In the genomic region with DNA sequence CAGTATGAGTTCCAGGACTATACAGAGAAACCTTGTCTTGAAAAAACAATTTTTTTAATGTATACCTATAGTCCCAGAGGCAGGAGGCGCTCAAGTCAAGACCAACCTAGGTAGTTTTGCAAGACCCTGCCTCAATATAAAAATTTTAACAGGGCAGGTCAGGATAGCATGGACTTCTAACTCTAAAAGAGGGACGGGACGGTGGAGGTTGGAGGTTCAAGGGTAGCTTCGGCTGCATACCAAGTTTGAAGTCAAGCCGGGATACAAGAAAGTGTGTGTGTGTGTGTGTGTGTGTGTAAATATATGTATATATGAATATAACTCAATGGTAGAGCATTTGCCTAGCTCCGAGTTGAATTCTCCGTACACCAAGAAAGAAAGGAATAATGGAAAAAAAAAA, we compare ENCODE assay signal across 22 mouse cellular contexts. TPM values are rescaled to one million over a fixed set of nuclear protein-coding genes. Genes with fewer than 3 reads are reported as not detected.
DNase-seq lines count a peak whose midpoint lies in the region; ATAC-seq and TF ChIP-seq lines count a peak whose summit lies in the region.
"Had no signal": no experiment of that assay in that cellular context is flagged by ENCODE, and none has a peak within 500 bp of the region (broad histone marks: within the 10 kb centered on the region; RNA-seq: fewer than 3 reads in every experiment).

No protein-coding gene starts in this region.

- peak overlapping the region; percentile 9; the same call in 1 of the 2 replicates for H3K4me3 ChIP-seq in heart, embryonic 13.5 days
- no peak overlapping the region for H3K4me3 ChIP-seq in heart, embryonic 12.5 days
- H3K4me3 ChIP-seq in ES-Bruce4 (ENCODE audit: low read depth, low read length), result peak overlapping the region; percentile 60
- peak overlapping the region; percentile 50 for H3K4me3 ChIP-seq in limb, embryonic 10.5 days
- H3K4me3 ChIP-seq in layer of hippocampus, adult 2 months, result no peak overlapping the region
- H3K4me3 ChIP-seq: embryonic facial prominence, embryonic 15.5 days; forebrain, embryonic 13.5 days; lung, embryonic 15.5 days had no signal

- TF ChIP-seq CTCF in ES-Bruce4 (IDR thresholded peaks at IDR 0.05; ENCODE audit: low read depth, low read length), result no peak
- no peak for TF ChIP-seq CTCF in layer of hippocampus, adult 2 months (conservative IDR thresholded peaks at IDR 0.05)

- no peaks in the 10 kb centered on the region for H3K36me3 ChIP-seq in heart, embryonic 13.5 days
- no peaks in the 10 kb centered on the region for H3K36me3 ChIP-seq in heart, embryonic 12.5 days
- no peaks in the 10 kb centered on the region for H3K36me3 ChIP-seq in ES-Bruce4 (ENCODE audit: control insufficient read depth, insufficient read depth, low read length, poor library complexity, severe bottlenecking)
- H3K36me3 ChIP-seq in limb, embryonic 10.5 days, result no peaks in the 10 kb centered on the region
- H3K36me3 ChIP-seq: embryonic facial prominence, embryonic 15.5 days; G1E; lung, embryonic 15.5 days had no signal

- no peaks in the 10 kb centered on the region for H3K9me3 ChIP-seq in heart, embryonic 13.5 days
- no peaks in the 10 kb centered on the region for H3K9me3 ChIP-seq in heart, embryonic 12.5 days (replicated peaks)
- H3K9me3 ChIP-seq in ES-Bruce4 (replicated peaks; ENCODE audit: control insufficient read depth, insufficient read depth, low read length, poor library complexity, severe bottlenecking), result no peaks in the 10 kb centered on the region; the same call in 1 of the 2 replicates
- H3K9me3 ChIP-seq in limb, embryonic 10.5 days (replicated peaks), result no peaks in the 10 kb centered on the region
- H3K9me3 ChIP-seq: embryonic facial prominence, embryonic 15.5 days; forebrain, embryonic 13.5 days; G1E; lung, embryonic 15.5 days had no signal

- TF ChIP-seq POLR2A in ES-Bruce4 (IDR thresholded peaks at IDR 0.05; ENCODE audit: insufficient read depth, low read length), result no peak

- no peak overlapping the region for H3K9ac ChIP-seq in heart, embryonic 13.5 days
- no peak overlapping the region for H3K9ac ChIP-seq in heart, embryonic 12.5 days
- peak overlapping the region; percentile 72 for H3K9ac ChIP-seq in ES-Bruce4 (ENCODE audit: low read depth, poor library complexity, severe bottlenecking)
- H3K9ac ChIP-seq: embryonic facial prominence, embryonic 15.5 days; forebrain, embryonic 13.5 days; lung, embryonic 15.5 days had no signal

- H3K4me2 ChIP-seq in heart, embryonic 13.5 days, result peak overlapping the region; percentile 64
- no peak overlapping the region for H3K4me2 ChIP-seq in heart, embryonic 12.5 days
- H3K4me2 ChIP-seq: embryonic facial prominence, embryonic 15.5 days had no signal

- H3K27ac ChIP-seq in heart, embryonic 13.5 days (replicated peaks), result no peak overlapping the region
- H3K27ac ChIP-seq in heart, embryonic 12.5 days (ENCODE audit: poor library complexity, severe bottlenecking), result no peak overlapping the region
- H3K27ac ChIP-seq in ES-Bruce4 (ENCODE audit: insufficient read depth, low read length), result no peak overlapping the region
- H3K27ac ChIP-seq in limb, embryonic 10.5 days, result no peak overlapping the region
- no peak overlapping the region for H3K27ac ChIP-seq in layer of hippocampus, adult 2 months
- H3K27ac ChIP-seq: embryonic facial prominence, embryonic 15.5 days; forebrain, embryonic 13.5 days; hindbrain, postnatal 0 days; lung, embryonic 15.5 days; macrophage had no signal

- peak; percentile 54 for DNase-seq in embryo, embryonic 10 days (ENCODE audit: low spot score)
- DNase-seq in embryo, embryonic 10.5 days (ENCODE audit: low spot score), result no peak
- DNase-seq in limb, embryonic 10.5 days (ENCODE audit: low spot score), result no peak
- DNase-seq in layer of hippocampus, adult 2 months (ENCODE audit: low spot score in 2 of 2), result no peak
- DNase-seq in lung, postnatal 4 days, result no peak
- DNase-seq: adrenal gland, adult 8-10 months; cerebellum, adult 2 months; cerebellum, postnatal 25 days; kidney, adult 9 months; kidney, postnatal 14 days; thymus, postnatal 25 days had no signal

- no peaks in the 10 kb centered on the region for H3K27me3 ChIP-seq in heart, embryonic 13.5 days (replicated peaks)
- H3K27me3 ChIP-seq in heart, embryonic 12.5 days (replicated peaks), result no peaks in the 10 kb centered on the region
- no peaks in the 10 kb centered on the region for H3K27me3 ChIP-seq in ES-Bruce4 (ENCODE audit: control insufficient read depth, insufficient read depth, low read length, poor library complexity, severe bottlenecking)
- no peaks in the 10 kb centered on the region for H3K27me3 ChIP-seq in limb, embryonic 10.5 days (ENCODE audit: low read depth, poor library complexity, severe bottlenecking)
- H3K27me3 ChIP-seq: embryonic facial prominence, embryonic 15.5 days; forebrain, embryonic 13.5 days; lung, embryonic 15.5 days had no signal

- no peak for ATAC-seq in heart, embryonic 13.5 days (ENCODE audit: extremely low read depth, insufficient number of reproducible peaks, low FRiP score, low TSS enrichment)
- no peak for ATAC-seq in heart, embryonic 12.5 days (ENCODE audit: insufficient number of reproducible peaks, low FRiP score)
- ATAC-seq: activated CD4-positive, CD25-positive, alpha-beta regulatory T cell, adult 4 months; forebrain, embryonic 13.5 days; hindbrain, postnatal 0 days; intestine, embryonic 16.5 days had no signal

- no peak for TF ChIP-seq EP300 in ES-Bruce4 (IDR thresholded peaks at IDR 0.05; ENCODE audit: insufficient read depth, low read depth, low read length)

- H3K4me1 ChIP-seq in heart, embryonic 13.5 days, result 0 out of 2 replicates have a peak, but pooled peaks cover 11% of the 10 kb centered on the region
- peaks cover 11% of the 10 kb centered on the region for H3K4me1 ChIP-seq in heart, embryonic 12.5 days (replicated peaks)
- peaks cover 3% of the 10 kb centered on the region for H3K4me1 ChIP-seq in ES-Bruce4 (ENCODE audit: control insufficient read depth, insufficient read depth, low read length)
- peaks cover 10% of the 10 kb centered on the region for H3K4me1 ChIP-seq in limb, embryonic 10.5 days
- H3K4me1 ChIP-seq: forebrain, embryonic 13.5 days had no signal

- WGBS in heart, embryonic 13.5 days, result 36% methylated on average over 7 of the region's 7 CpGs
- WGBS in heart, embryonic 12.5 days, result 41% methylated on average over 7 of the region's 7 CpGs
- WGBS in limb, embryonic 10.5 days, result 29% methylated on average over 7 of the region's 7 CpGs

RNA-seq across cellular contexts. Expression of gene Zfp184, which starts 38.6 kb away (rescaled TPM):
- 5.2 and 6.3 TPM in 2 replicates for polyA plus RNA-seq in heart, embryonic 13.5 days (2015; fragmentation: Nextera tagmentation; extraction: Ambion mirVana)
- polyA plus RNA-seq in heart, embryonic 12.5 days (2016; fragmentation: Nextera tagmentation; extraction: Ambion mirVana), result 7.5 and 8.3 TPM in 2 replicates
- polyA plus RNA-seq in ES-Bruce4 (2011; ENCODE audit: insufficient read depth, insufficient read length, low read depth, missing spikeins), result 8.1 and 11.5 TPM in 2 replicates
- polyA plus RNA-seq in limb, embryonic 10.5 days (2016; fragmentation: Nextera tagmentation; extraction: Ambion mirVana), result 22.4 and 27.0 TPM in 2 replicates
- 1 to 10 TPM; 3.5 to 4.6 TPM for total RNA-seq in layer of hippocampus, adult 2 months (2021)
- polyA plus RNA-seq: activated CD4-positive, CD25-positive, alpha-beta regulatory T cell, adult 4 months had no signal

Comparison
In these comparisons a context has a peak if more than half of its experiments do, and no peak if none do; other contexts are left out.
1. H3K4me3 ChIP-seq: peak in heart, embryonic 13.5 days (single experiment), ES-Bruce4 (single experiment) and limb, embryonic 10.5 days (single experiment); none in heart, embryonic 12.5 days (single experiment) and layer of hippocampus, adult 2 months (single experiment).